Mouse (Mus musculus) limb, embryonic 11.5 days (tissue): ENCODE measurements at regions not wholly inside any gene's neighbourhood (a gene's known extent, or its start where the extent isn't known, plus 50 kb on each side); places are given as distances from the start of the nearest gene placed in this dataset.

Experiments
- ATAC-seq: fragments of 200-750 bp; cut with Nextera tagmentation; 2 replicates; pipeline ENCODE4 v1.8.0; 2017; ENCODE audit warnings: low read depth; ENCODE audit not compliant: insufficient number of reproducible peaks, low FRiP score, low TSS enrichment
- DNase-seq: peaks from one replicate; pipeline ENCODE4 v3.0.0-alpha.2; 2015; ENCODE audit warnings: low spot score
- H3K27ac ChIP-seq: fragments of 300-500 bp; sonication (generic); replicated peaks from 2 replicates; pipeline ENCODE4 v1.5.1; 2014; ENCODE audit warnings: low read depth, mild to moderate bottlenecking, low read length
- H3K27me3 ChIP-seq: fragments of 300-500 bp; sonication (generic); 2 replicates; pipeline ENCODE4 v1.6.1; 2014; ENCODE audit warnings: mild to moderate bottlenecking, low read length, mixed read lengths; ENCODE audit not compliant: control insufficient read depth, insufficient read depth
- H3K36me3 ChIP-seq: fragments of 300-500 bp; sonication (generic); 2 replicates; pipeline ENCODE4 v1.6.1; 2014; ENCODE audit warnings: mild to moderate bottlenecking, low read length, moderate library complexity, mixed read lengths; ENCODE audit not compliant: control insufficient read depth, insufficient read depth
- H3K4me1 ChIP-seq: fragments of 300-500 bp; sonication (generic); 2 replicates; pipeline ENCODE4 v1.6.1; 2014; ENCODE audit warnings: low read length, mixed read lengths; ENCODE audit not compliant: control insufficient read depth, insufficient read depth
- H3K4me2 ChIP-seq: fragments of 300-500 bp; sonication (generic); 2 replicates; pipeline ENCODE4 v1.6.1; 2014; ENCODE audit warnings: low read depth, mild to moderate bottlenecking, moderate library complexity; ENCODE audit not compliant: severe bottlenecking
- H3K4me3 ChIP-seq: fragments of 300-500 bp; sonication (generic); 2 replicates; pipeline ENCODE4 v1.5.1; 2014; ENCODE audit warnings: low read depth, low read length
- H3K9ac ChIP-seq: fragments of 300-500 bp; sonication (generic); 2 replicates; pipeline ENCODE4 v1.6.1; 2014; ENCODE audit warnings: mild to moderate bottlenecking, low read length
- H3K9me3 ChIP-seq: fragments of 300-500 bp; sonication (generic); 2 replicates; pipeline ENCODE4 v1.6.1; 2016; ENCODE audit warnings: low read length; ENCODE audit not compliant: control insufficient read depth
- WGBS: fragments of 180-500 bp; shearing (Covaris S2); extraction: QIAGEN DNeasy Blood & Tissue Kit; methylation state at CpG from one replicate; pipeline ENCODE4 v1.1.7; 2014; 5-methylcytosine and 5-hydroxymethylcytosine counted together

DNA sequence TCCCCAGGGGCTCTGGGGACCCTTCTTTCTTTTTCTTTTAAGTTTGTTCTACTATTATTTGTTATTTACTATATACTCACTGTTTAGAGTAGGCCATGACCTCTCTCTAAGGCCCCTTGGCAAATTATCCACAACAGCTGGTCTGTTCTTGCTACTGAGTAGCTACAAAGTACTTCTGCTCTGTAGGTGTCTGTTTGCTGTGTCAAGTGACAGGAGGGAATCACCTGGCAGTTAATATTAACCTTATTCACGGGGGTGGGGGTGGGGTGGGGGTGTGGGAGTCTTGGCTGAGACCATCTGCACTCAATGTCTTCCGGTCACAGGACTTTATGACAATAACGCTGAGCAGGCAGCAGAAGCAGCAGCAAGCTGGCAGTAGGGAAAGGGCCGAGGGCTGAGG is 146.4 kb upstream of the Tmem45b start:
- H3K36me3 ChIP-seq: no peaks in the 10 kb centered on the region
- H3K27me3 ChIP-seq: no peaks in the 10 kb centered on the region
- H3K9me3 ChIP-seq: no peaks in the 10 kb centered on the region
- WGBS: 50% methylated on average over 4 of the region's 4 CpGs
- no peaks in the 10 kb centered on the region for H3K4me1 ChIP-seq
- DNase-seq: no peak
- H3K9ac ChIP-seq: no peak overlapping the region
- ATAC-seq: no peak
- no peak overlapping the region for H3K27ac ChIP-seq
- H3K4me2 ChIP-seq: no peak overlapping the region
- H3K4me3 ChIP-seq: no peak overlapping the region

DNA sequence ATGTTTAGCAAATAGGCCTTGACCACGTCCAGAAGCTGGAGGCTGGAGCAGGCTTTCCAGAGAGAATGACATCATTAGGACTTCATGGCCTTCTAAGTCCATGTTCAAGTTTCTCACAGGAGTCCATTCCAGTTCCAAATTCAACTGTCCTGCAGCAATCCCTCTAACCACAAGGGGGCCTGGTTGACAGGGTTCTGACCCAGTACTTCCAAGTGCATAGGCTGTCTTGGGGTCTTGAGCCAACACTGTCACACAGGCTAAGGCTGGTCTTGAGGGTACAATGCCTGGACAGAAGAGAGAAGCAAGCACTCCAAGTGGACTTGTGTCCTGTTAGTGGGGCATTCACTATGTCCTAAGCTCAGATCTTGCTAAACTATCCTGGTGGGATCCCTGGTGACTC is 145.9 kb upstream of the Tmem45b start:
- 59% methylated on average over 1 of the region's 1 CpGs for WGBS
- Histone ChIP-seq H3K4me1 (no peaks in the 10 kb centered on the region), H3K36me3 (no peaks in the 10 kb centered on the region), H3K4me2 (no peak overlapping the region), H3K27me3 (no peaks in the 10 kb centered on the region), H3K27ac (no peak overlapping the region), H3K4me3 (no peak overlapping the region), H3K9me3 (no peaks in the 10 kb centered on the region), H3K9ac (no peak overlapping the region)
- DNase-seq (peak; percentile 56), ATAC-seq (no peak)

- H3K27me3 ChIP-seq: no peaks in the 10 kb centered on the region
- 75% methylated on average over 3 of the region's 3 CpGs for WGBS
- H3K4me1 ChIP-seq: no peaks in the 10 kb centered on the region
- ATAC-seq (no peak), DNase-seq (no peak)
- no peaks in the 10 kb centered on the region for H3K36me3 ChIP-seq
- H3K27ac ChIP-seq: no peak overlapping the region
- no peak overlapping the region for H3K4me3 ChIP-seq
- no peak overlapping the region for H3K4me2 ChIP-seq
- H3K9ac ChIP-seq: no peak overlapping the region
- H3K9me3 ChIP-seq: no peaks in the 10 kb centered on the region
These were observed 145.5 kb upstream of the Tmem45b start for GRCm38 (mm10) chr9:31609731-31610130.

- H3K4me1 ChIP-seq: no peaks in the 10 kb centered on the region
- no peak overlapping the region for H3K4me3 ChIP-seq
- DNase-seq (no peak), ATAC-seq (no peak)
- H3K9ac ChIP-seq: no peak overlapping the region
- no peaks in the 10 kb centered on the region for H3K36me3 ChIP-seq
- H3K4me2 ChIP-seq: no peak overlapping the region
- no peaks in the 10 kb centered on the region for H3K9me3 ChIP-seq
- H3K27ac ChIP-seq: no peak overlapping the region
- no peaks in the 10 kb centered on the region for H3K27me3 ChIP-seq
- WGBS: 64% methylated on average over 8 of the region's 8 CpGs
These were observed 144.0 kb upstream of the Tmem45b start for GRCm38 (mm10) chr9:31608084-31608870.

DNA sequence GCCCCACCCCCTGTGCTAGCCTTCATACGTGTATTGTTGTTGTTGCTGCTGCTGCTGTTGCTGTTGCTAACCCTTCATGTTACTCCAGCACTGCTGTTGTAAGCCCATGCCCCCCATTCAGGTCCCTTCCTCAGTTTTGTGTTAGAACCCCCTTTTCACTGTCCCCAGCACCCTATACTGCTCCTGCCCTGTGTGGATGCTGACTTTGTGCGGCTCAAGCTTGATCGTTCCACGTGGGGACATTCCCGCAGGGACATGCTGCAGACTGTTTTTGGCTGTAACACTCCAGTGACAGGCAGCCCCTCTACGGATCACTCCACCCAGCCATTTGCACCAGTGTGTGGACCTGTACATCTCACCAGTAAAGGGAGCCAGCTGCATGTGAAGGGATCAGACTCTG is 142.7 kb upstream of the Tmem45b start:
- ATAC-seq (no peak), DNase-seq (no peak)
- no peaks in the 10 kb centered on the region for H3K27me3 ChIP-seq
- no peaks in the 10 kb centered on the region for H3K9me3 ChIP-seq
- H3K4me1 ChIP-seq: no peaks in the 10 kb centered on the region
- H3K9ac ChIP-seq: no peak overlapping the region
- H3K36me3 ChIP-seq: no peaks in the 10 kb centered on the region
- H3K4me2 ChIP-seq: no peak overlapping the region
- WGBS: 88% methylated on average over 6 of the region's 6 CpGs
- no peak overlapping the region for H3K27ac ChIP-seq
- no peak overlapping the region for H3K4me3 ChIP-seq

- no peak overlapping the region for H3K9ac ChIP-seq
- no peak overlapping the region for H3K4me3 ChIP-seq
- H3K27me3 ChIP-seq: no peaks in the 10 kb centered on the region
- no peaks in the 10 kb centered on the region for H3K9me3 ChIP-seq
- ATAC-seq (no peak), DNase-seq (no peak)
- H3K36me3 ChIP-seq: no peaks in the 10 kb centered on the region
- 82% methylated on average over 6 of the region's 6 CpGs for WGBS
- no peak overlapping the region for H3K27ac ChIP-seq
- H3K4me1 ChIP-seq: no peaks in the 10 kb centered on the region
- no peak overlapping the region for H3K4me2 ChIP-seq
These were observed 140.3 kb upstream of the Tmem45b start for GRCm38 (mm10) chr9:31604497-31605090.

- Histone ChIP-seq H3K9me3 (no peaks in the 10 kb centered on the region), H3K4me3 (no peak overlapping the region), H3K9ac (no peak overlapping the region), H3K27me3 (no peaks in the 10 kb centered on the region), H3K27ac (no peak overlapping the region), H3K4me1 (no peaks in the 10 kb centered on the region), H3K4me2 (no peak overlapping the region), H3K36me3 (no peaks in the 10 kb centered on the region)
- DNase-seq (no peak), ATAC-seq (no peak)
- 96% methylated on average over 4 of the region's 4 CpGs for WGBS
These were observed 138.4 kb upstream of the Tmem45b start for GRCm38 (mm10) chr9:31602707-31603106.

DNA sequence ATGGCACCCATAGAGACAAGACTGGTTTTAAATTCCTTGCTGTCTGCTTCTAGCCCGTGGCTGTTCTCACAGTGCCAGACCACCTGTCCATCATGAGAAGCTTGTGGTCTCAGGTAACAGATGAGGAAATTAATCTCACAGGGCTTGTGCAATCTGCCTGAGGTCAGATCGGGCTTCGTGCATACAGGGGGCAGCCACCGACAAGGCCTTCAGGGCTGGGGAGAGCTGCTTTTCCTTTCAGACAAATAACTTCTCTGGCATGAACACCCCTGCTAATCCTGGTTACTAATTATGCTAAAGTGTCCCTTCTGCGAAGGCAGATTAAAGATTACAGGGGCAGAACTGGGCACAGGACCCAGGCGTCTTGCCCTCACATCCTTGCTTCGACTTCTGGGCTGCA is 130.8 kb upstream of the Tmem45b start:
- Histone ChIP-seq H3K4me3 (no peak overlapping the region), H3K27me3 (no peaks in the 10 kb centered on the region), H3K9me3 (no peaks in the 10 kb centered on the region), H3K4me1 (no peaks in the 10 kb centered on the region), H3K9ac (no peak overlapping the region), H3K27ac (no peak overlapping the region), H3K4me2 (no peak overlapping the region), H3K36me3 (no peaks in the 10 kb centered on the region)
- no peak for DNase-seq
- no peak for ATAC-seq
- 75% methylated on average over 7 of the region's 7 CpGs for WGBS

GRCm38 (mm10) chr9:31587671-31588070 is 123.4 kb upstream of the Tmem45b start:
- Histone ChIP-seq H3K36me3 (no peaks in the 10 kb centered on the region), H3K4me2 (no peak overlapping the region), H3K4me3 (no peak overlapping the region), H3K9ac (no peak overlapping the region), H3K27me3 (no peaks in the 10 kb centered on the region), H3K9me3 (no peaks in the 10 kb centered on the region), H3K4me1 (no peaks in the 10 kb centered on the region), H3K27ac (no peak overlapping the region)
- ATAC-seq (no peak), DNase-seq (no peak)
